Mouse (Mus musculus) liver, adult 2 months (tissue): ENCODE measurements around the gene Scgb1c1. TPM values are rescaled to one million over a fixed set of nuclear protein-coding genes. Genes with fewer than 3 reads are reported as not detected.

Experiments
- DNase-seq: peaks from one replicate; pipeline ENCODE4 v3.0.0-alpha.2; 2011; ENCODE audit warnings: low read depth, low spot score; ENCODE audit errors: extremely low read depth
- H3K27ac ChIP-seq: fragments of 200-500 bp; replicated peaks from 2 replicates; pipeline ENCODE4 v1.5.1; 2012; ENCODE audit warnings: low read depth, mild to moderate bottlenecking, control low read depth, inconsistent platforms, low read length; ENCODE audit not compliant: insufficient read depth
- H3K27me3 ChIP-seq: fragments of 200-500 bp; 2 replicates; pipeline ENCODE4 v1.6.1; 2012; ENCODE audit warnings: mild to moderate bottlenecking, moderate library complexity, low read length, inconsistent platforms; ENCODE audit not compliant: control insufficient read depth, insufficient read depth
- H3K36me3 ChIP-seq: fragments of 200-500 bp; 2 replicates; pipeline ENCODE4 v1.6.1; 2012; ENCODE audit warnings: low read length, inconsistent platforms; ENCODE audit not compliant: control insufficient read depth, insufficient read depth
- H3K4me1 ChIP-seq: fragments of 200-500 bp; 2 replicates; pipeline ENCODE4 v1.6.1; 2011; ENCODE audit warnings: low read length; ENCODE audit not compliant: control insufficient read depth, insufficient read depth
- H3K4me3 ChIP-seq: fragments of 200-500 bp; 2 replicates; pipeline ENCODE4 v1.5.1; 2011; ENCODE audit warnings: low read depth, mild to moderate bottlenecking, control low read depth, low read length, moderate library complexity; ENCODE audit not compliant: insufficient read depth
- H3K79me2 ChIP-seq: fragments of 200-500 bp; 2 replicates; pipeline ENCODE4 v1.6.1; 2012; ENCODE audit warnings: inconsistent platforms, mild to moderate bottlenecking, low read length, moderate library complexity; ENCODE audit not compliant: control insufficient read depth, insufficient read depth
- H3K9ac ChIP-seq: fragments of 200-500 bp; 2 replicates; pipeline ENCODE4 v1.6.1; 2012; ENCODE audit warnings: low read depth, mild to moderate bottlenecking, control low read depth, inconsistent platforms, low read length
- CTCF ChIP-seq: fragments of 200-500 bp; IDR thresholded peaks from 2 replicates; pipeline ENCODE4 v1.5.1; 2011; ENCODE audit warnings: low read depth, low read length, control low read depth
- POLR2A ChIP-seq: fragments of 200-500 bp; IDR thresholded peaks from 2 replicates; pipeline ENCODE4 v1.6.1; 2011; ENCODE audit warnings: low read length, control low read depth; ENCODE audit not compliant: insufficient read depth; ENCODE audit errors: extremely low read depth
- WGBS: fragments of 180-500 bp; shearing (Covaris S2); methylation state at CpG from one replicate; pipeline ENCODE4 v1.1.7; 2018; 5-methylcytosine and 5-hydroxymethylcytosine counted together
- polyA plus RNA-seq: library from polyadenylated mRNA; depleted of rRNA; stranded (reverse); fragments of >200 nt; gene quantifications from 2 replicates; pipeline ENCODE4 v1.2.3, GENCODE M21; 2012; rRNA removed
- total RNA-seq: library from RNA; depleted of rRNA; stranded (reverse); fragments of >200 nt; gene quantifications from 2 replicates; pipeline ENCODE4 v1.2.3, GENCODE M21; 2014; rRNA removed

Scgb1c1 gene
- total RNA-seq: 0.46 TPM in 1 of 2 replicates, not detected in the other
- 1.0 TPM in 1 of 2 replicates, not detected in the other for polyA plus RNA-seq

DNA sequence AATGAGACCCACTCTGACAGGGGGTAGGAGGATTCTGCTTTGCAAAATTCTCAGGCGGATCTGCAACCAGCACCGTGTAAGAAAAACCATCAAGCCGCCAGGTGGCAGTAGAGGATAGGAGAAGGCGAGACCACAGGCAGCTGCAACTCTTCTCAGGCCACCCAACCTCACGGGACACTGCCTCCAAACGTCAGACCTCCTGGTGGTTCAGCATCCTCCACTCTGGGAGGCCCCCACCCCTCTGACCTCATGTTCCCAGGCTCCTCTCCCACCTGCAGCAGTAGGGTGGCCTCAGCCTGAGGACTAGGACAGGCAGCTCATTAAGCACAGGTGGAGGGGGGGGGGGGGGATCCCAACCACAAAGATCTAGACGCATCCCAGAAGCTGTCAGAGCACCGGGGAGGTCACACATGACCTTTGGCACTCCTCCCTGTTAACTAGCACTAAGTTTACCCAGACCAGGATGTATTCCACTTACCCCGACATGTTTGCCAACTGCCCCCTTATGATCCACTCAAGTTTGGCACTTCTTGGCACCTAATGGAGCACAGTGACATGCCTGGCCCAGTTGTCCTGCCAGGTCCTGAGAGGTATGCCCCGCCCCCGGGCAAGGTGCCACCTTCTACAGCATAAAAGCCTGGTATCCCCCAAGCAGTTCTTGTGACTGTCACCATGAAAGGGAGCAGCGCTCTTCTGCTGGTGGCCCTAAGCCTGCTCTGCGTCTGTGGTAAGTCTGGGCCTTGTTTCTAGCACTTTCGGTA is at the start of gene Scgb1c1:
Gene Scgb1c1 (plus strand): TSS at position 643 of the 761 bp plus-strand sequence.
- Histone ChIP-seq H3K9ac (no peak within 1 kb of the TSS), H3K27ac (no peak within 1 kb of the TSS), H3K79me2 (no peaks in the 10 kb centered on the region), H3K4me1 (peaks cover 3% of the 10 kb centered on the region; the same call in 1 of the 2 replicates), H3K27me3 (no peaks in the 10 kb centered on the region), H3K4me3 (no peak within 1 kb of the TSS), H3K36me3 (no peaks in the 10 kb centered on the region)
- TF ChIP-seq CTCF (peak; percentile 94), POLR2A (no peak)
- peak; percentile 73 for DNase-seq
- WGBS: 28% methylated on average over 14 of the region's 14 CpGs

GRCm38 (mm10) chr7:140797619-140798018 is 47.7 kb upstream of the Scgb1c1 start:
- H3K4me1 ChIP-seq: peaks cover 12% of the 10 kb centered on the region; the same call in 1 of the 2 replicates
- H3K4me3 ChIP-seq: no peak overlapping the region
- TF ChIP-seq POLR2A: no peak
- peak; percentile 51 for TF ChIP-seq CTCF
- DNase-seq: peak; percentile 22
- WGBS: 92% methylated on average over 3 of the region's 3 CpGs
- H3K27me3 ChIP-seq: peaks cover 8% of the 10 kb centered on the region; the same call in 1 of the 2 replicates
- no peak overlapping the region for H3K27ac ChIP-seq
- no peaks in the 10 kb centered on the region for H3K36me3 ChIP-seq
- H3K9ac ChIP-seq: no peak overlapping the region
- no peaks in the 10 kb centered on the region for H3K79me2 ChIP-seq

DNA sequence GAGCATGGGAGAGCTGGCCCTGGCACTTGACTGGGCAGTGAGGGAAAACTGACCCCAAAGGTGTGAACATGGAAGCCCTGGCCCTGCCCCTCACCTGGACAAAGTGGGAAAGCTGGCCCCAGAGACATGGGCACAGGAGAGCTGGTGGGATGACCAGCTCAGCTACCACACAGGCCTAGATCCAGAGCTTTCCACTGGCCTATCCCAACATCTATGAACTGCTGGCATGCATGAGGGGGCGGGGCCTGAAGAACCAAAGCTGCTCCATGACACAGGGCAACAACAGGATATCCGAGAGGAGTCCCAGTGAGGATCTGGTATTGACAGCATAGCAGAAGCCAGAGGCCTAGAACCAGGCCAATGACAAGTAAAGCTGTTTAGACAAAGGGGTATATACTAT is 47.1 kb upstream of the Scgb1c1 start:
- peaks cover 8% of the 10 kb centered on the region; the same call in 1 of the 2 replicates for H3K4me1 ChIP-seq
- TF ChIP-seq CTCF (no peak), POLR2A (no peak)
- no peaks in the 10 kb centered on the region for H3K79me2 ChIP-seq
- H3K27ac ChIP-seq: no peak overlapping the region
- peaks cover 8% of the 10 kb centered on the region; the same call in 1 of the 2 replicates for H3K27me3 ChIP-seq
- no peak overlapping the region for H3K4me3 ChIP-seq
- no peak overlapping the region for H3K9ac ChIP-seq
- 75% methylated on average over 2 of the region's 2 CpGs for WGBS
- DNase-seq: no peak
- H3K36me3 ChIP-seq: no peaks in the 10 kb centered on the region

DNA sequence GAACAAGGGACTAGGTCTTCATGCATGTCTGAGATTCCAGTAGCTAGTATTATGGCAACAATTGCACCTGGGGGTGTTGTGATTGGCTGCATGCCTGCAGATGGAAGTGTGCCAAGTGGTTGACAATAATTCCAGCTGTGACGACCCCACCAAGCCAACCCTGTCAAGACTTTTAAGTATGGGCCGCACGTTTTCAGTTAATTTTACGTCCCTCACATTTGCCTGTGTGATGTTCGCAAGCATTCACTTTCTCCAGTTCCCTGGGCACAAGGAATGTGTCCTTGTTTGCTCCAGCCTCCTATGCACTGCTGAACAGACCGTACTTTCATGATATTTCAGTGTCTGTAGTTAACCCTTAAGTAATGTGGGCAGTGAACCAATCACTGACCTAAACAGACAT is 42.7 kb upstream of the Scgb1c1 start:
- H3K9ac ChIP-seq: no peak overlapping the region
- H3K4me3 ChIP-seq: no peak overlapping the region
- no peak for TF ChIP-seq POLR2A
- no peak for TF ChIP-seq CTCF
- no peaks in the 10 kb centered on the region for H3K36me3 ChIP-seq
- no peak for DNase-seq
- no peak overlapping the region for H3K27ac ChIP-seq
- H3K4me1 ChIP-seq: no peaks in the 10 kb centered on the region; the same call in 1 of the 2 replicates
- 81% methylated on average over 6 of the region's 6 CpGs for WGBS
- peaks cover 2% of the 10 kb centered on the region; the same call in 1 of the 2 replicates for H3K27me3 ChIP-seq
- no peaks in the 10 kb centered on the region for H3K79me2 ChIP-seq

DNA sequence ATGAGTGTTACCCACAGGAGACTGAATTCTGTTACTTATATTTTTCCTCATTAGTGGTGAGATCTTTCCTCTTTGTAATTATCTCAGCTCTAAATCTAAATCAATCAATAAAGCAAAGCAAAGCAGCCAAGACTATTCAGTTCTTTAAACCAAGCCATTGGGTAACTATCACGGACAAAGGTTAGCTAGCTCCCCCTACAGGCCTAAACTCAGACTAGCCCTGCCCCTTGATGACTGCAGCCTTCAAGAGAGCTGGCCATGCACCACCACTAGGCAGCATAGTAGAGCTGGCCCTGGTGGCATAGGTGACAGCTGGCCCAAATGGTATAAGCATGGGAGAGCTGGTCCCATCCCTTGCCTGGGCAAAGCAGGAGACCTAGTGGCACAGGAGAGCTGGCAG is 39.6 kb upstream of the Scgb1c1 start:
- Histone ChIP-seq H3K4me3 (no peak overlapping the region), H3K36me3 (no peaks in the 10 kb centered on the region), H3K27ac (no peak overlapping the region), H3K4me1 (no peaks in the 10 kb centered on the region; the same call in 1 of the 2 replicates), H3K27me3 (no peaks in the 10 kb centered on the region), H3K9ac (no peak overlapping the region), H3K79me2 (no peaks in the 10 kb centered on the region)
- TF ChIP-seq POLR2A (no peak), CTCF (peak; percentile 94)
- peak; percentile 90 for DNase-seq
- WGBS: 7% methylated on average over 1 of the region's 1 CpGs

GRCm38 (mm10) chr7:140810496-140810895 is 34.9 kb upstream of the Scgb1c1 start:
- TF ChIP-seq POLR2A (no peak), CTCF (peak; percentile 46; the same call in 1 of the 2 replicates)
- no peaks in the 10 kb centered on the region; the same call in 1 of the 2 replicates for H3K27me3 ChIP-seq
- H3K4me3 ChIP-seq: no peak overlapping the region
- 88% methylated on average over 6 of the region's 6 CpGs for WGBS
- H3K9ac ChIP-seq: no peak overlapping the region
- peaks cover 10% of the 10 kb centered on the region; the same call in 1 of the 2 replicates for H3K36me3 ChIP-seq
- no peak for DNase-seq
- no peaks in the 10 kb centered on the region for H3K79me2 ChIP-seq
- no peaks in the 10 kb centered on the region; the same call in 1 of the 2 replicates for H3K4me1 ChIP-seq
- no peak overlapping the region for H3K27ac ChIP-seq
